Mouse (Mus musculus): Measurements from ENCODE around the gene Klra17. TPM values are rescaled to one million over a fixed set of nuclear protein-coding genes. Genes with fewer than 3 reads are reported as not detected.
"Not testable (repeated sequence)": the region's sequence is repeated elsewhere in the genome, so short reads cannot be mapped to it uniquely, and the experiment has no call there.

The Klra17 gene
- 0.20 and 0.66 TPM in 2 replicates for total RNA-seq (2015)
- 0.44 and 0.54 TPM in 2 replicates for total RNA-seq (2017)

DNA sequence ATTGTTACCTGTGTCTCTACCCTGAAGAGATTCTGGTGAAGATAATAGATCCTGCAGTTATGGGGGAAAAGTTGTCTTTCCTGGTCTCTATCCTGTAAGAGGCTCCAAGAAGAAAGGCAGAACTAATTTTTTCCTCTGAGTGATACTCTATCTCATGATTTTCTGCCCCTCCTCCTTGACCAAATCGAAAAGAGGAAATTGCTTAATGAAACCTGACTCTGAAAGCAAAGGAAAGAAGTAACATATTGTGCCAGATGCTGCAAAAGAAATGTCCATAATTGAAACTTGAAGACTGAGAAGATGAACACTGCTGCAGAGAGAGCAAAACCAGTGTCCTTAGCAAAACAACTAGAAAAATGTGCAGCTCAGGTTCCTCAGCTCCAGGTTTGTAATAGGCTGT, at the start of gene Klra17:
TSS of gene Klra17 (minus strand) at position 124 of the 400 bp plus-strand sequence.
- ATAC-seq (replicated peaks; ENCODE audit: poor library complexity): peak; percentile 97

DNA sequence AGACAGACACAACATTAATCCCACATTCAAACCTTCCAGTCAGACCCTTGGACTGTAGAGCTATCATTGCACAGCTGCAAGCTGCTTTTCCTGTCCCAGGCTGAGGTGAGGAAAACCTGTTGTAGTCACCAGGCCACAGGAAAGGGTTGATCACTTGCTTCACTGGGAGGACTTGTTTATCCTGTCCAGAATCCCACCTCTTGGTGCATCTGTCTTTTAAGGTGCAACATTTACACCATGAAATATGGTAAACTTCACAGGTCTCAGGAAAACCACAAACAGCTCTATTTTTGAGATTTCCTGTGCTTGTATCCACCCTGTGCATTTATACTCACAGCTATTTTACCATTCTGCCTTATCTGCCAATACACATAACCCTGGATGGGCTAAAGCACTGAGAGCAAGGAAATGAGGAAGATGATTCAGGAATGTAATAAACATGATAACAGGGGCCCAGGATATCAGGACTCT, 41.0 kb upstream of the Klra17 start, which contains the start of gene Klra5:
TSS of gene Klra5 (minus strand) at position 175 of the 471 bp plus-strand sequence.
- ATAC-seq (replicated peaks; ENCODE audit: poor library complexity): peak; percentile 91

DNA sequence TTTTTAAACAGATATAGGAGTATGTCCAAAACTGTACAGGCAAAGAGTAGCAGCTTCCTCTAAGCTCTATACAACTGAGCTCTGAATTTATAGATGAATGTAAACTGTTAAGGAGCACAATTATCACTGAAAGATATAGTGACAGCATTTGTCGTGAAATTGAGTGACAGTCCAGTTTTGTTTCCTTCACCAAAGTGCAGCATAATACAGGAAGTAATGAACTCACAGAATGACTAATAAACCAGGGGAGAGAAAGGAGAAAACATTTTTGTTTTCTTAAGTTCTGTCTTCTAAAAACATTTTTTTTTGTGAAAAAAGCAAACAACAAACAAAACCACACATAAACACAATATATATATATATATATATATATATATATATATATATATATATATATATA, 40.5 kb upstream of the Klra17 start:
- ATAC-seq (replicated peaks; ENCODE audit: poor library complexity): peak; percentile 64

DNA sequence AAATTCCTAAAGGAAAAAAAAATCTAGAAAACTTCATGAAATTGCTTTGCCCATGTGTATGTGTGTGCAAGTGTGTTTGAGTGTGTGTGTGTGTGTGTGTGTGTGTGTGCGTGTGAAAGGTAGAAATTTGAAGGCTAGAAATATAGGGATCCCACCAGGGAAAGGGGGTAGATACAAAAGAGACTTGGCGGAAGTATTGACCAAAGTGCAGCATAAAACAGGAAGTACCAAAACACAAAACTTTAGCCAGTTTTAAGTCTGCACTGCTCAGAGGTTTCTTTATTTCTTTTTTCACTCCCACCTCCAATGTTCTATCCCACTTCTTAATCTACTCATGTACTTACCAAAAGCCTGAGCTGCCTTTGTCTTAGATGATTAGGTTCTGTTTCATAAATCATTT, 6.1 kb upstream of the Klra17 start:
- ATAC-seq (replicated peaks; ENCODE audit: poor library complexity): peak; percentile 58

DNA sequence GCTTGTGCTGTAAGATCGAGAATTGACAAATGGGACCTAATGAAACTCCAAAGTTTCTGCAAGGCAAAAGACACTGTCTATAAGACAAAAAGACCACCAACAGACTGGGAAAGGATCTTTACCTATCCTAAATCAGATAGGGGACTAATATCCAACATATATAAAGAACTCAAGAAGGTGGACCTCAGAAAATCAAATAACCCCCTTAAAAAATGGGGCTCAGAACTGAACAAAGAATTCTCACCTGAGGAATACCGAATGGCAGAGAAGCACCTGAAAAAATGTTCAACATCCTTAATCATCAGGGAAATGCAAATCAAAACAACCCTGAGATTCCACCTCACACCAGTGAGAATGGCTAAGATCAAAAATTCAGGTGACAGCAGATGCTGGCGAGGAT, 14.1 kb downstream of the Klra17 start, which contains the start of gene Gm17631:
TSS of gene Gm17631 (plus strand) at position 301 of the 400 bp plus-strand sequence.
- ATAC-seq (replicated peaks; ENCODE audit: poor library complexity): not testable (repeated sequence)

DNA sequence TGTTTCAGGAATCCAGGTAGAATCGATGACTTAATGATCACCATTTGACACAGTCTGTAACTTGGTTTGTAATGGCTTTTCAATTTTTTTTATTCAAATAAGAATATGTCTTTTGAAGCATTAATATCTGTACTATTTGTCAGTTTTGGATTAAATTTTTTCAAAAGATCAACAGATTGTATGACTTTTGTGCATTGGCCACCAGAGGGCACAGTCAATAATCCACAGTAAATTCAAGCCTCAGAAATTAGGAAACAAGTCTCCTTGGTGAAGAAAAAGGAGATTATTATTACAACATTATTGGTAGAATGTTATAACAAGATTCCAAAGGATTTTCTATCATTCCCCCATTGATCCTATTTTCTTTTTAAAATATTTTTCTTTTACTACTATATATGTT, 50.9 kb downstream of the Klra17 start:
- ATAC-seq (replicated peaks; ENCODE audit: poor library complexity): peak; percentile 59

DNA sequence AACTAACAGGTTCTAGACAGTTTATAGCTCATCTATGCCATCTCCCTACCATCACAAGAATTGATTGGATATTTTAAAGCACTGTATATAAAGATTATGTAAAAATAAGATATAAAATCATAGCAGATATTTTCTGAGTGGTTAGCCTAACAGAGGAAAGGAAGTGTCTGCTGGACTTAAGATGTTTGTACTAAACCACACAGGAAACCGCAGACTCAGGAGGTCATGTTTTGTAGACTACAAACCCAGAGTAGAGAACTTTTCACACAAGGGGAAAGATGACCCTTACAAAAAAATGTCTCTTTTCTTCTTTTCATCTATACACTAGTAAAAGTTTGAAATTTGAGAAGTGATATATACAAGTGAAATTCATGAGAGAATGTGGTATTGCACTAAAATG, 52.5 kb downstream of the Klra17 start:
- peak; percentile 93 for ATAC-seq (replicated peaks; ENCODE audit: poor library complexity)

DNA sequence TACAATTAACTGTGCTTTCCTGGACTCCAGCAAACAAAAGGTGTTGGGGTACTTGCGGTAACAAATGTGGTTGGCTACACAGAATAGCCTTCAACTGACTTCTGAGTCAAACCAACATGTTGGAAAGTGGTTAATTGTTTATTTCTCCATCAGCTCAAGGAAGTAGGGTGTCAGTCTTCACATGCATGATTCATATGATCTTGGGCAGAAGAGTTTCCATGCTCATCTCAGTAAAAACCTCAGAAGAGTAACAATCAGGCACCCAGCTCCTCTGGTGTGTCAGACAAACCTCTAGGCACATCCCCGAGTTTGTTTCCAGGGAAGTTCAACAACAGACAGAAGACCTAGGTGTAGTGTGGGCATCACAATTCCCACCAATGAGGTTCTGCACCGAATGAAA, 58.7 kb downstream of the Klra17 start:
- no peak for ATAC-seq (replicated peaks; ENCODE audit: poor library complexity)

DNA sequence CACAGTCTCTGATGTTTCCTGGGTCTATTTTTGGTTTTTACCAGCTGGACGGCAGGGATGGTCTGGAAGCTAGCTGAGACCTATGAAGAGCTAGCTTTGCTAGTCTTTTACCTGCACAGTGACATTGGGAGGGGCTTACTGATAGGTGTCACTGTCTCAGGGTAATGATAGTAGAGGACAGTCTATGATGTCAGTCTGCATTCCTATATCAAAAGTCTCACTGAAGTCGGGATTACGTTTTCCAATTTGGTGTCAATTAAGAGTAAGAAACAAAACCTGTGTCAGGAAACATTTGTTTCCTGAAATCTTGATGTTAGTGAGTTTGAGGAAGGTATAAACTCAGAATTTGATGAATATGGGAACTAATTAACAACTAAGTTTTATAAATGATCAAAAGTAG, 92.3 kb downstream of the Klra17 start, which contains the start of gene Gm156:
TSS of gene Gm156 (minus strand) at position 101 of the 400 bp plus-strand sequence.
- not testable (repeated sequence) for ATAC-seq (replicated peaks; ENCODE audit: poor library complexity)

Other genes starting within 250 kb of the Klra17 start
- not detected in 2 replicates for gene Klrc3, start 233.3 kb downstream of the Klra17 start, total RNA-seq (2015)
- gene Klrc3, start 233.3 kb downstream of the Klra17 start, total RNA-seq (2017): not detected in 2 replicates
- not detected in 2 replicates for gene Klrc2, start 216.0 kb downstream of the Klra17 start, total RNA-seq (2015)
- gene Klrc2, start 216.0 kb downstream of the Klra17 start, total RNA-seq (2017): not detected in 2 replicates
- 0.17 and 0.44 TPM in 2 replicates for gene Klrc1, start 197.7 kb downstream of the Klra17 start, total RNA-seq (2015)
- gene Klrc1, start 197.7 kb downstream of the Klra17 start, total RNA-seq (2017): 0.87 TPM in 1 of 2 replicates, not detected in the other
- not detected in 2 replicates for gene Klri1, start 159.5 kb downstream of the Klra17 start, total RNA-seq (2015)
- not detected in 2 replicates for gene Klri1, start 159.5 kb downstream of the Klra17 start, total RNA-seq (2017)
- gene Klri2, start 136.2 kb downstream of the Klra17 start, total RNA-seq (2015): 0.15 TPM in 1 of 2 replicates, not detected in the other
- under 0.01 TPM in 1 of 2 replicates, not detected in the other for gene Klri2, start 136.2 kb downstream of the Klra17 start, total RNA-seq (2017)
- not detected in 2 replicates for gene Gm156, start 92.4 kb downstream of the Klra17 start, total RNA-seq (2015)
- gene Gm156, start 92.4 kb downstream of the Klra17 start, total RNA-seq (2017): not detected in 2 replicates
- gene Gm17631, start 14.0 kb downstream of the Klra17 start, total RNA-seq (2015): not detected in 2 replicates
- gene Gm17631, start 14.0 kb downstream of the Klra17 start, total RNA-seq (2017): not detected in 2 replicates
- not detected in 2 replicates for gene Klra5, start 41.0 kb upstream of the Klra17 start, total RNA-seq (2015)
- not detected in 2 replicates for gene Klra5, start 41.0 kb upstream of the Klra17 start, total RNA-seq (2017)
- gene Klra6, start 150.3 kb upstream of the Klra17 start, total RNA-seq (2015): not detected in 2 replicates
- gene Klra6, start 150.3 kb upstream of the Klra17 start, total RNA-seq (2017): not detected in 2 replicates
- not detected in 2 replicates for gene Klra4, start 190.6 kb upstream of the Klra17 start, total RNA-seq (2015)
- gene Klra4, start 190.6 kb upstream of the Klra17 start, total RNA-seq (2017): not detected in 2 replicates